Mouse (Mus musculus): ENCODE measurements around the gene Man1a. TPM values are rescaled to one million over a fixed set of nuclear protein-coding genes. Genes with fewer than 3 reads are reported as not detected.

Man1a gene
- total RNA-seq (2021) = 80.7 and 83.5 TPM in 2 replicates
- long read RNA-seq, experiment 1, full-length matches to known transcripts = 99 of 128 reads
- long read RNA-seq, experiment 1, partial matches to known transcripts = 25 of 128 reads
- long read RNA-seq, experiment 1, other reads (novel, unspliced or antisense) = 4 of 128 reads
- long read RNA-seq, experiment 2, full-length matches to known transcripts = 39 of 63 reads
- long read RNA-seq, experiment 2, partial matches to known transcripts = 22 of 63 reads
- long read RNA-seq, experiment 2, other reads (novel, unspliced or antisense) = 2 of 63 reads

- DNase-seq = peak; percentile 8
Observed at GRCm38 (mm10) chr10:54076420-54076819, at the start of gene Man1a. Gene Man1a, minus strand, starts transcription at chr10:54076609.

GRCm38 (mm10) chr10:54121816-54122215 is 45.4 kb upstream of the Man1a start:
- no peak for DNase-seq

GRCm38 (mm10) chr10:54120375-54120774 is 44.0 kb upstream of the Man1a start:
- DNase-seq = peak; percentile 25

DNA sequence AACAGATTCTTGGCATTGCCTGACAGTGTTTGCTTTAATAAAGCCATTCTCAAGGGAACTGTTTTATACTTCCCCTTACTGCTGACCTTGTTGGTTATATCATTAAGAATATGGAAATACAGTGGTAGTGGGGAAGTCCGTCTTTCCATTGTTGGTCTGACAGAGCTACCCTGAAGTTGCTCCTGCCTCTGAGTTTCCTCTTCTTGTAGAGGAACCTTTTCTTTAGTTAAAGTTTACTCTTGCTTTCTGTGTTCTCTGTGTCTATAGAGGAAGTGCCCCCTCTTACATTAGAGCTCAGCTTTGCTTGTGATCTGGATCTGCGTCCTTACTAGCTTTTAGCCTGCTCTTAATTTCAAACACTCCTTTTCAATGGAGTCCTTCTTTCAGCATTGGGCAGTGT is 42.9 kb upstream of the Man1a start:
- DNase-seq = no peak

GRCm38 (mm10) chr10:54118223-54118912 is 42.0 kb upstream of the Man1a start:
- DNase-seq = no peak

- peak; percentile 34 for DNase-seq
Observed at GRCm38 (mm10) chr10:54117763-54118162, 41.4 kb upstream of the Man1a start.

DNA sequence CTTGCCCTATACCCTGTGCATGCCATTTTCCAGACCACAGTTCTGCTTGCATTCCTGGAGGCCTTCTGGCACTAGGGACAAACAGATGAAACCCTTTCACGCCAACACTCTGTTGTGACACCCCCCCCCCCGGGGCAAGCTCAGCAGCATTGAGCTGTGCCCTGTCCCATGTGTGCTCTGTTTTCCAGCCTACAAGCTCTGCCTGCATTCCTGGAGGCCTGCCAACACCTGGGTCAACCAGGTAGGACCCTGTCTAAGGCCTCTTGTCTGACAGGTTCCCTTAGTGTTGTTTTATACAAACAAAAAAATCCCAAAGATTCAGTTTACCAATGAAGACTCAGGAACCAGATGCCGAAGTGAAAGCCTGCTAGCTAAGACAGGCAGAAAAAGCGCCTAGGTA is 27.3 kb upstream of the Man1a start:
- no peak for DNase-seq

DNA sequence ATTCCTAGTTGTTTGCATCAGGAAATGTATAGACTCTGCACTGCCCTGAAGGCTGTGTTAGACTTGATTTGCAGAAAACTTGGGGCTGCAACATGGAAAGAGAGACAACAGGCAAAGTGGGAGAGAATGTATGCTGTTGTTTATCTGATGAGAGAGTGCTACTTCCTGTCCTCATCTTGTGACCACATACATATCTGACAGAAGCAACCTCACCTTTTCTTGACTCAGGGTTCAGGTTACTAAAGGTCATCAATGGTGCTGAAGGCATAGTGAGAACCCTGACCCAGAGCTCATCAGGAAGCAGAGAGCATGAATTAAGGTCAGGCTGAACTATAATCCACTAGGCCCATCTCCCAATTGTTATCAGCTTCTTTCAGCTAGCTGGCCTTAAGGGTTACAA is 15.7 kb upstream of the Man1a start:
- no peak for DNase-seq

GRCm38 (mm10) chr10:54089923-54090322 is 13.5 kb upstream of the Man1a start:
- DNase-seq = no peak

- DNase-seq = no peak
Observed at GRCm38 (mm10) chr10:54087346-54087745, 10.9 kb upstream of the Man1a start.

DNA sequence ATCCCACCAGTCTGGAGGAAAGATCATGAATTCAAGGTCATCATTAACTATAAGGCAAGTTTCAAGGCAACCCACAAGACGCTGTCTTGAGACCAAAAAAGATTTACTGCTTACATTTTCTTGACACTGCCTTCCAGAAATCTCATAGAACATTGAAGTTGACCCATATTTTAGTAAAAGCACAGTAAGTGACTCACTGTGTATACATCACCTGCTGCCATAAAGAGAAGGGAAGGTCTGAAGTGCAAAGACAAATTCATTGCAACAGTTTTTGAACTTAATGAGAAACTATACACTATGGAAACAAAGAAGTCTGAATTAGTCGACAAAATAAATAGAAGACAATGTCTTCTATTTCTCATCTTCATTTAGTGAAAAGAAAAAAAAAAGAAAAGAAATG is 8.7 kb upstream of the Man1a start:
- DNase-seq = no peak

- DNase-seq = no peak
Observed at GRCm38 (mm10) chr10:54077005-54077404, 596 bp upstream of the Man1a start.

- peak; percentile 96 for DNase-seq
Observed at GRCm38 (mm10) chr10:54075441-54076010, 883 bp downstream of the Man1a start.

DNA sequence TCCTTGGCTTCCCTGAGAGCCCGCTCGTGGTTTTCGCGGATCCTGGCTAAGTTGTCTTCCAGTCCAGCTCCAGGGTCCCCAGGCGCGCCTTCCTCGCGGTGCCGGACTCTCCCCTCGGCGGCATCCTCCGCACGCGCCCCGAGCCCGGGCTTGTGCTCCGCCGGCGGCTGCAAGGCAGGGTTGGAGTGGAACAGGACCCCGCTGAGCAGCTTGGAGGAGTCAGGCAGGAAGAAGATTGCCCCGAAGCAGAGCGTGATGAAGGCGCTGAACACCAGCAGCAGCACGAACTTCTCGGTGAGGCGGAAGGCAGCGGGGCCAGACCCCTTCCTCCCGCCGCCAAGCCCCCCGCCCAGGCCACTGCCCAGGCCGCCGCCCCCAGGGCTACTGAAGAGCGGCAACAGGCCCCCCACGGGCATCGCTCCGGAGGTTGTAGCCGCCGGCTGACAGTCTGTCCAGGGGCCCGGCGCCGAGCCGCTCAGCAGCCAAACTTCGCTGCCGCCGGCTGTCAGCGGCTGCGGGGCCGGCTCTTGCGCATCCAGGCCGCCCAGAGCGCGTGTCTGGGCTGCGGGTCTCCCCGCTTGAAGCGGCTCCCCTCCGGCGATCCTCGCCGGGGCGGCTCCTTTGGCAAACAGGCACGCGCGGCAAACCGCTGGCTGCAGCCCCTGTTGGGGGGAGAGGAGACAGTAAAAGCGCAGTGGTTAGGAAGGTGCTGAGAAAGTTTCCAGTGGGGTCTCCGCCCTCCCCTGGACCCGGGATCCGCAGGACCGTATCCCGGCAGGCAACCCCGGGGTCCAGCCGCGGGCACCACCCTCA is 1.6 kb downstream of the Man1a start:
- DNase-seq = peak; percentile 54

- no peak for DNase-seq
Observed at GRCm38 (mm10) chr10:54074247-54074608, 2.2 kb downstream of the Man1a start.

GRCm38 (mm10) chr10:54073641-54074203 is 2.7 kb downstream of the Man1a start:
- DNase-seq = no peak

- DNase-seq = no peak
Observed at GRCm38 (mm10) chr10:54072336-54072735, 4.1 kb downstream of the Man1a start.

DNA sequence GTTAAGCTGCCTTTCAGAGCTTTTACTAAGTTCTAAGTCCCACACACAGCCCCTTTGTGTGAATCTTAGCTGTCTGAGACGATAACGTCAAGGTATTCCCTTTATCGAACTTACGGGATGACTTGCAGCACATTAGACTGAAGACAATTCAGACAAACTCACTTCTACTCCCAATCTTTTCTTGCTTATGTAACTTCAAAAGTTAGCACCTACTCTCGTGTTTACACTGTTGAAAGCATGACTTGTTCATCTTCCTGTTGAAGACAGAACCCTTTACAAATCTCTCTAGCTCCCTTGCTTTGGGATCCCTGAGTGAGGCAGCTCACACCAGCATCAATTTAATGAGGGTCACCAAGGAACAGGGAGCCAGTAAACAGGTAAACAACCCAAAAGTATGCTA is 5.9 kb downstream of the Man1a start:
- no peak for DNase-seq

DNA sequence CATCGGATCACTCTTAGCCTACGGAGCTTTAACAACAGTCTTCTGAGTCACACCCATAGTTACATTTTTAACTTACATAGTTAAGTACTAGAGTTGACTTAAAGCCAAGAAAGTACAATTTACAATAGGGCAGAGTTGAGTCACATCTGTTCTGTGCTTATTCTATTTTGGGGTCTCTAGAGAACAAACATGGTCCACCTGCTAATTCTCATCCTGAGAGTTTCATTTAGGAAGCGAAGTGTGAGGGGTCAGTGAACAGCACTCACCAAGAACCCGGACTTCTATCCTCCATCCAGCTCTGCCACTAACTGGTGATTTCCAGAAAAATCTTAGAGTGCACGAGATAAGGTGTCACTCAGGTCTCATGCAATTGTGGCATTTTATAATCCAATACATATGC is 7.0 kb downstream of the Man1a start:
- no peak for DNase-seq

DNA sequence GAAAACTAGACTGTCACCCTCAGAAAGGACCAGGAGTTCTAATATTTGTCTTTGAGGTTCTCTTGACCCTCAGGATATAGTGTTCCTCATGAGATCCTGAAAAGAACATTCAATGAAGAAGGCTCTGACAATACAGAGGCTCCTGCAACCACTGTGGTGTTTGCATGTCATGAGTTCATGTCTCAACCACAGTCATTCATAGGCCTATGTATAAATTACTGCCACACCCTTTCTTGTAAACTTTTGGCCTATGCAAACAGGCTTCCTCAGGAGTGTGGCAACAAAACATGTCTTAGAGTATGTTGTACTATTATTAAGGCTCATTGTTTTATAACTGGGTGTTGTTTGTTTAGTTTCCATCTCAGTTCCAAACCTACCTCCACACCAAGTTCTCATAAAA is 9.7 kb downstream of the Man1a start:
- DNase-seq = no peak

- DNase-seq = no peak
Observed at GRCm38 (mm10) chr10:54063551-54064260, 12.7 kb downstream of the Man1a start.

DNA sequence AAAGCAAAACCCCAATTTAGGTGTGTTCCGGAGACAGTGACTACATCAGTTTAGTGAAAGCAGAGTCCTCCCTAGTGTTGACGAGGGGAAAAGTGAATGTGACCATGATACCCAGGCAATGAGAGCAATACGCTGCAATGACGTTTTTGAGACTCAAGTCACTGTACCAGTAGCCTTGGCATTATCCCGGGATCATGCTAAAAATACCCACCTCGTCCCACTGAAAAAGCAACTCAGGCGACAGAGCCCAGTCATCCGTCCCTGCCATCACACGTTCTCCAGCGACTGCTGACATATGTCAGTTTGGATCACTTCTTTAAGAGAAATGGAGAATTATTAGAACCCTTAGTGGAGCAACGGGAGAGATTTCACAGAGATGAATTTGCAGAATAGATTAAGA is 13.6 kb downstream of the Man1a start:
- DNase-seq = no peak
